Mouse (Mus musculus) cortical plate, adult 2 months (tissue): Measurements from ENCODE around the gene Cadm4.

Experiments
- CTCF ChIP-seq: fragments of 200-500 bp; IDR thresholded peaks from 2 replicates; pipeline ENCODE4 v1.5.1; 2011; ENCODE audit warnings: mild to moderate bottlenecking, control low read depth, low read length; ENCODE audit not compliant: insufficient read depth; ENCODE audit errors: extremely low read depth
- POLR2A ChIP-seq: fragments of 200-500 bp; IDR thresholded peaks from 2 replicates; pipeline ENCODE4 v1.6.1; 2011; ENCODE audit warnings: mild to moderate bottlenecking, low read length, control low read depth; ENCODE audit not compliant: insufficient read depth; ENCODE audit errors: extremely low read depth

DNA sequence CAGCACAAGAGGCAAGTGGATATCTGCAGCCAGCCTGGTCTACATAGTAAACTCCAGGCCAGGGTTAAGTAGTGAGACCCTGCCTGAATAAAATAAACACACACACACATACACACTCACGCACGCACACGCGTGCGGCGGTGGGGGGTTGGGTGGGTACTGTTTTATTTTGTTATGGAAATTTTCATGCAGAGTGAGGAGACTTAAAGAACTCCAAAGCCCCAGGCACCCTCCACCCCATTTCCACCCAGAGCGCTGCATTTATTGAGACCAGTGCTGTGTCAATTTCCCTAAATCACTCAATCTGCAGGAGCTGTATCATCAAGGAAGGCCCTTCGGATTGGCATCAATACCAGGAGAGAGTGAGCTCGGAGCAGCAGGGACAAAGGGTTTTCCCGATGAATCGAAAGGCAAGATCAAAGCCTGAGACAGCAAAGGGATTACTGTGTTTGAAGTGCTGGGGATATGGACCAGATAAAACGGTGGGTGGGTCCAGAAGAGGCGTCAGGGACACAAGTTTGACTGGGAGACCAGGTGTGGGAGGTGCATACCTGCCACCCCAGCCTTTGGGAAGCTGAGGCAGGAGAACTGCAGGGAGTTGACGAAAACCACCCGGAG lies 23.7 kb downstream of the Cadm4 start:
- no peak for TF ChIP-seq CTCF
- TF ChIP-seq POLR2A = no peak
